Mouse (Mus musculus): ENCODE results near the gene Trib2. TPM values are rescaled to one million over a fixed set of nuclear protein-coding genes. Genes with fewer than 3 reads are reported as not detected.

Gene Trib2
- polyA plus RNA-seq (2014; fragmentation: Illumina TruSeq; extraction: RNeasy Lipid Tissue Mini Kit (QIAGEN cat#74804)) = 280 TPM

DNA sequence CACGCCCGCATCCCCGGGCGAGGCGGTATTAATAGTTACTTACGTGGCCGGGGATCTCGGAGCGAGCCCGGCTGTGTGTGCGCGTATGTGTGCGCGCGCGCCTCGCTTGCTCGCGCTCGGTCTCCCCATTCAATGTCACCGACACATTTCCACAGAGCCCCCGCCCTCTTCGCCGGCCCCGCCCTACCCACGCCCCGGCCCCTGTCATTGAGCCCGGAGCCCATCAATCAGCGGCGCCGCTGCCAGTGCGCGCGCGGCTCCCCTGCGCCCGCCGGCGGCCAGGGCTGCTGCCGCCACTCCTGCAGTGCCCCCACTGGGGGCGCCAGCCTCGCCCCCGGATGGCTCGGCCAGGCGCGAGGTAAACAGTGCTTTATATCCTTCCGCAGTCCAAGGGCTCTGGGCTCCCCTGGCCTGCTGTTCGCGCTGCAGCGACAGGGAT, at the start of gene Trib2:
Trib2 (minus strand) TSS at position 183 of the 439 bp plus-strand sequence.

Data from ovary, adult 10 weeks (tissue).